Mouse (Mus musculus) heart, embryonic 10.5 days (tissue): ENCODE measurements around the gene Nr5a2. TPM values are rescaled to one million over a fixed set of nuclear protein-coding genes. Genes with fewer than 3 reads are reported as not detected.

Experiments
- DNase-seq: peaks from one replicate; pipeline ENCODE4 v3.0.0-alpha.2; 2017; ENCODE audit warnings: low spot score
- H3K27ac ChIP-seq: fragments of 300-500 bp; sonication (generic); 2 replicates; pipeline ENCODE4 v1.5.1; 2016; ENCODE audit warnings: mild to moderate bottlenecking
- H3K27me3 ChIP-seq: fragments of 300-500 bp; sonication (generic); 2 replicates; pipeline ENCODE4 v1.6.1; 2016; ENCODE audit warnings: mild to moderate bottlenecking; ENCODE audit not compliant: poor library complexity, insufficient read depth, severe bottlenecking
- H3K36me3 ChIP-seq: fragments of 300-500 bp; sonication (generic); 2 replicates; pipeline ENCODE4 v1.6.1; 2016; ENCODE audit warnings: mild to moderate bottlenecking, moderate library complexity
- H3K4me1 ChIP-seq: fragments of 300-500 bp; sonication (generic); 2 replicates; pipeline ENCODE4 v1.6.1; 2016; ENCODE audit warnings: mild to moderate bottlenecking
- H3K4me3 ChIP-seq: fragments of 300-500 bp; sonication (generic); 2 replicates; pipeline ENCODE4 v1.5.1; 2016; ENCODE audit warnings: mild to moderate bottlenecking, moderate library complexity
- H3K9me3 ChIP-seq: fragments of 300-500 bp; sonication (generic); 2 replicates; pipeline ENCODE4 v1.6.1; 2016; ENCODE audit warnings: mild to moderate bottlenecking, moderate library complexity
- WGBS: fragments of 180-500 bp; shearing (Covaris S2); methylation state at CpG from one replicate; pipeline ENCODE4 v1.1.7; 2016; 5-methylcytosine and 5-hydroxymethylcytosine counted together
- polyA plus RNA-seq: library from polyadenylated mRNA; unstranded; fragments of >200 nt; fragmentation: Nextera tagmentation; extraction: Ambion mirVana; gene quantifications from 2 replicates; pipeline ENCODE4 v1.2.1, GENCODE M21; 2016

The Nr5a2 gene
- polyA plus RNA-seq, 1 experiment from 2014 or later: 1.6 TPM

GRCm38 (mm10) chr1:136946404-136946803, 13.8 kb downstream of the Nr5a2 start:
- H3K27me3 ChIP-seq: peaks cover 82% of the 10 kb centered on the region
- WGBS: 2% methylated on average over 8 of the region's 8 CpGs
- H3K9me3 ChIP-seq: no peaks in the 10 kb centered on the region
- DNase-seq: no peak
- no peak overlapping the region for H3K27ac ChIP-seq
- H3K36me3 ChIP-seq: no peaks in the 10 kb centered on the region
- peak overlapping the region; percentile 36 for H3K4me3 ChIP-seq
- peaks cover 37% of the 10 kb centered on the region for H3K4me1 ChIP-seq

GRCm38 (mm10) chr1:136945876-136946275, 14.4 kb downstream of the Nr5a2 start:
- Histone ChIP-seq H3K36me3 (no peaks in the 10 kb centered on the region), H3K4me1 (peaks cover 37% of the 10 kb centered on the region), H3K27ac (peak overlapping the region; percentile 16; the same call in 1 of the 2 replicates), H3K27me3 (peaks cover 77% of the 10 kb centered on the region), H3K4me3 (peak overlapping the region; percentile 36), H3K9me3 (no peaks in the 10 kb centered on the region)
- DNase-seq: no peak
- WGBS: 3% methylated on average over 10 of the region's 10 CpGs

GRCm38 (mm10) chr1:136945426-136945825, 14.8 kb downstream of the Nr5a2 start:
- H3K4me3 ChIP-seq: peak overlapping the region; percentile 36
- no peaks in the 10 kb centered on the region for H3K9me3 ChIP-seq
- 7% methylated on average over 7 of the region's 7 CpGs for WGBS
- peaks cover 73% of the 10 kb centered on the region for H3K27me3 ChIP-seq
- H3K36me3 ChIP-seq: no peaks in the 10 kb centered on the region
- no peak overlapping the region for H3K27ac ChIP-seq
- DNase-seq: no peak
- peaks cover 37% of the 10 kb centered on the region for H3K4me1 ChIP-seq

GRCm38 (mm10) chr1:136940603-136941002, 19.6 kb downstream of the Nr5a2 start:
- WGBS: 85% methylated on average over 5 of the region's 5 CpGs
- Histone ChIP-seq H3K4me3 (no peak overlapping the region), H3K27ac (no peak overlapping the region), H3K9me3 (no peaks in the 10 kb centered on the region), H3K4me1 (peaks cover 18% of the 10 kb centered on the region), H3K27me3 (peaks cover 24% of the 10 kb centered on the region), H3K36me3 (no peaks in the 10 kb centered on the region)
- no peak for DNase-seq

- 70% methylated on average over 1 of the region's 1 CpGs for WGBS
Measured at GRCm38 (mm10) chr1:136939220-136939619, 21.0 kb downstream of the Nr5a2 start.

GRCm38 (mm10) chr1:136935960-136936324, 24.3 kb downstream of the Nr5a2 start:
- H3K27me3 ChIP-seq: peaks cover 14% of the 10 kb centered on the region; the same call in 1 of the 2 replicates
- peaks cover 17% of the 10 kb centered on the region for H3K4me1 ChIP-seq
- 87% methylated on average over 9 of the region's 9 CpGs for WGBS
- H3K9me3 ChIP-seq: no peaks in the 10 kb centered on the region
- H3K27ac ChIP-seq: no peak overlapping the region
- no peak overlapping the region for H3K4me3 ChIP-seq
- no peak for DNase-seq
- H3K36me3 ChIP-seq: no peaks in the 10 kb centered on the region

More at GRCm38 (mm10) chr1:136939220-136939619, 21.0 kb downstream of the Nr5a2 start:
- H3K27me3 ChIP-seq: peaks cover 13% of the 10 kb centered on the region
- no peak for DNase-seq
- H3K4me3 ChIP-seq: no peak overlapping the region
- no peaks in the 10 kb centered on the region for H3K9me3 ChIP-seq
- H3K36me3 ChIP-seq: no peaks in the 10 kb centered on the region
- H3K27ac ChIP-seq: no peak overlapping the region
- H3K4me1 ChIP-seq: peaks cover 17% of the 10 kb centered on the region

GRCm38 (mm10) chr1:136935316-136935959, 24.8 kb downstream of the Nr5a2 start:
- no peak overlapping the region for H3K27ac ChIP-seq
- no peak for DNase-seq
- H3K27me3 ChIP-seq: peaks cover 19% of the 10 kb centered on the region; the same call in 1 of the 2 replicates
- no peak overlapping the region for H3K4me3 ChIP-seq
- peaks cover 17% of the 10 kb centered on the region for H3K4me1 ChIP-seq
- no peaks in the 10 kb centered on the region for H3K36me3 ChIP-seq
- 78% methylated on average over 8 of the region's 8 CpGs for WGBS
- no peaks in the 10 kb centered on the region for H3K9me3 ChIP-seq

GRCm38 (mm10) chr1:136934051-136934450, 26.2 kb downstream of the Nr5a2 start:
- H3K27me3 ChIP-seq: peaks cover 22% of the 10 kb centered on the region; the same call in 1 of the 2 replicates

GRCm38 (mm10) chr1:136931026-136931425, 29.2 kb downstream of the Nr5a2 start:
- peaks cover 22% of the 10 kb centered on the region; the same call in 1 of the 2 replicates for H3K27me3 ChIP-seq
- WGBS: 78% methylated on average over 5 of the region's 5 CpGs
- no peak for DNase-seq

More at GRCm38 (mm10) chr1:136934051-136934450, 26.2 kb downstream of the Nr5a2 start:
- no peak overlapping the region for H3K27ac ChIP-seq
- H3K36me3 ChIP-seq: no peaks in the 10 kb centered on the region
- no peak overlapping the region for H3K4me3 ChIP-seq
- no peaks in the 10 kb centered on the region for H3K9me3 ChIP-seq
- peaks cover 17% of the 10 kb centered on the region for H3K4me1 ChIP-seq
- no peak for DNase-seq
- WGBS: 87% methylated on average over 10 of the region's 10 CpGs

GRCm38 (mm10) chr1:136929743-136930142, 30.5 kb downstream of the Nr5a2 start:
- WGBS: 81% methylated on average over 6 of the region's 6 CpGs
- Histone ChIP-seq H3K9me3 (no peaks in the 10 kb centered on the region), H3K4me3 (no peak overlapping the region)

More at GRCm38 (mm10) chr1:136931026-136931425, 29.2 kb downstream of the Nr5a2 start:
- H3K4me3 ChIP-seq: no peak overlapping the region
- peaks cover 3% of the 10 kb centered on the region; the same call in 1 of the 2 replicates for H3K4me1 ChIP-seq
- H3K36me3 ChIP-seq: no peaks in the 10 kb centered on the region
- no peaks in the 10 kb centered on the region for H3K9me3 ChIP-seq
- no peak overlapping the region for H3K27ac ChIP-seq

GRCm38 (mm10) chr1:136927428-136927827, 32.8 kb downstream of the Nr5a2 start:
- 63% methylated on average over 9 of the region's 9 CpGs for WGBS
- DNase-seq: peak; percentile 7

More at GRCm38 (mm10) chr1:136929743-136930142, 30.5 kb downstream of the Nr5a2 start:
- Histone ChIP-seq H3K36me3 (no peaks in the 10 kb centered on the region), H3K27ac (no peak overlapping the region), H3K27me3 (peaks cover 22% of the 10 kb centered on the region; the same call in 1 of the 2 replicates), H3K4me1 (no peaks in the 10 kb centered on the region)
- no peak for DNase-seq

GRCm38 (mm10) chr1:136926026-136926425, 34.2 kb downstream of the Nr5a2 start:
- no peak for DNase-seq
- Histone ChIP-seq H3K9me3 (no peaks in the 10 kb centered on the region), H3K27ac (no peak overlapping the region), H3K4me3 (no peak overlapping the region), H3K4me1 (no peaks in the 10 kb centered on the region), H3K36me3 (no peaks in the 10 kb centered on the region), H3K27me3 (peaks cover 9% of the 10 kb centered on the region; the same call in 1 of the 2 replicates)
- WGBS: 30% methylated on average over 3 of the region's 3 CpGs

More at GRCm38 (mm10) chr1:136927428-136927827, 32.8 kb downstream of the Nr5a2 start:
- Histone ChIP-seq H3K27me3 (peaks cover 11% of the 10 kb centered on the region; the same call in 1 of the 2 replicates), H3K36me3 (no peaks in the 10 kb centered on the region), H3K4me3 (no peak overlapping the region), H3K27ac (no peak overlapping the region), H3K4me1 (no peaks in the 10 kb centered on the region), H3K9me3 (no peaks in the 10 kb centered on the region)

- peaks cover 5% of the 10 kb centered on the region; the same call in 1 of the 2 replicates for H3K4me1 ChIP-seq
- no peaks in the 10 kb centered on the region for H3K36me3 ChIP-seq
- WGBS: 81% methylated on average over 4 of the region's 4 CpGs
- peak overlapping the region; percentile 62; the same call in 1 of the 2 replicates for H3K27ac ChIP-seq
- DNase-seq: no peak
- H3K4me3 ChIP-seq: no peak overlapping the region
- no peaks in the 10 kb centered on the region for H3K27me3 ChIP-seq
- H3K9me3 ChIP-seq: no peaks in the 10 kb centered on the region
Measured at GRCm38 (mm10) chr1:136920089-136920488, 40.2 kb downstream of the Nr5a2 start.
